Comparison of ENCODE assay signal across 22 mouse cellular contexts in genomic region chr10:4623319-4623718, GRCm38 (mm10). TPM values are rescaled to one million over a fixed set of nuclear protein-coding genes. Genes with fewer than 3 reads are reported as not detected.
A peak's percentile ranks its signal among the peaks of the same experiment; 100 is the strongest.
DNase-seq lines count a peak whose midpoint lies in the region; ATAC-seq and TF ChIP-seq lines count a peak whose summit lies in the region.
"Had no signal": no experiment of that assay in that cellular context is flagged by ENCODE, and none has a peak within 500 bp of the region (broad histone marks: within the 10 kb centered on the region; RNA-seq: fewer than 3 reads in every experiment).

No protein-coding gene starts in this region.

- H3K4me3 ChIP-seq in liver, adult 2 months (ENCODE audit: insufficient read depth, low read depth, low read length): no peak overlapping the region
- H3K4me3 ChIP-seq: embryonic facial prominence, embryonic 10.5 days; embryonic facial prominence, embryonic 12.5 days had no signal

- 0 out of 2 replicates have a peak overlapping the region, but pooled peaks have one; percentile 16 for H3K27ac ChIP-seq in liver, adult 2 months (replicated peaks; ENCODE audit: insufficient read depth, low read depth, low read length)
- H3K27ac ChIP-seq: embryonic facial prominence, embryonic 10.5 days; embryonic facial prominence, embryonic 12.5 days had no signal

- no peak for TF ChIP-seq CTCF in liver, adult 2 months (IDR thresholded peaks at IDR 0.05; ENCODE audit: low read depth, low read length)

- TF ChIP-seq POLR2A in liver, adult 2 months (IDR thresholded peaks at IDR 0.05; ENCODE audit: extremely low read depth, insufficient read depth, low read length): no peak

- no peaks in the 10 kb centered on the region for H3K27me3 ChIP-seq in liver, adult 2 months (ENCODE audit: control insufficient read depth, insufficient read depth, low read length)
- H3K27me3 ChIP-seq: embryonic facial prominence, embryonic 12.5 days; Patski had no signal

- no peaks in the 10 kb centered on the region for H3K36me3 ChIP-seq in liver, adult 2 months (ENCODE audit: control insufficient read depth, insufficient read depth, low read length)
- H3K36me3 ChIP-seq: embryonic facial prominence, embryonic 10.5 days; embryonic facial prominence, embryonic 12.5 days had no signal

- ATAC-seq in common myeloid progenitor, adult 5-6 weeks (replicated peaks; ENCODE audit: low read depth, poor library complexity, severe bottlenecking): peak; percentile 56
- peak; percentile 28; the same call in 1 of the 2 replicates for ATAC-seq in megakaryocyte progenitor cell, adult 5-6 weeks (replicated peaks; ENCODE audit: poor library complexity)
- ATAC-seq: activated CD4-positive, CD25-positive, alpha-beta regulatory T cell, adult 4 months; forebrain, embryonic 14.5 days; forebrain, embryonic 16.5 days; Patski had no signal

- peak; percentile 35 for DNase-seq in liver, adult 2 months (ENCODE audit: extremely low read depth, low read depth, low spot score)
- DNase-seq in liver (no peak), 416B (ENCODE audit: low read depth) (peak; percentile 42)
- no peak for DNase-seq in gastrocnemius, postnatal 25 days
- DNase-seq in embryo, embryonic 11 days: no peak
- no peak for DNase-seq in left cerebral cortex, postnatal 10 days (ENCODE audit: extremely low spot score in 1 of 2, low spot score in 2 of 2)
- DNase-seq: adrenal gland, adult 8-10 months; adrenal gland, postnatal 14 days; adrenal gland, postnatal 36 days; cerebellum, adult 11-12 months; cerebellum, adult 2 months; cerebellum, adult 9-10 months; cerebellum, postnatal 10 days; cerebellum, postnatal 25 days had no signal

- peaks cover 28% of the 10 kb centered on the region for H3K4me1 ChIP-seq in liver, adult 2 months (ENCODE audit: control insufficient read depth, insufficient read depth, low read length)
- H3K4me1 ChIP-seq: embryonic facial prominence, embryonic 10.5 days; embryonic facial prominence, embryonic 12.5 days had no signal

- intact Hi-C loops in left cerebral cortex, postnatal 10 days (cut with DNase I): no loop called here

- H3K9ac ChIP-seq in liver, adult 2 months (ENCODE audit: low read depth, low read length): no peak overlapping the region
- H3K9ac ChIP-seq: embryonic facial prominence, embryonic 12.5 days had no signal

- H3K79me2 ChIP-seq in liver, adult 2 months (ENCODE audit: control insufficient read depth, insufficient read depth, low read length): peaks cover 9% of the 10 kb centered on the region; the same call in 1 of the 2 replicates

RNA-seq across cellular contexts. Expression of gene Esr1, which starts 11.9 kb away (rescaled TPM):
- total RNA-seq in liver, adult 2 months (2014; rRNA removed): 30.3 and 36.3 TPM in 2 replicates
- polyA plus RNA-seq in liver, adult 2 months (2012; rRNA removed): 12.2 and 18.8 TPM in 2 replicates
- total RNA-seq in common myeloid progenitor, adult 5-6 weeks (2017): 6.0 and 11.3 TPM in 2 replicates
- 14.4 and 16.2 TPM in 2 replicates for total RNA-seq in megakaryocyte progenitor cell, adult 5-6 weeks (2015)
- total RNA-seq in megakaryocyte progenitor cell, adult 5-6 weeks (2017): 9.5 and 10.9 TPM in 2 replicates
- total RNA-seq in gastrocnemius, postnatal 25 days (2021): 10 to 100 TPM; 30.8 to 37.8 TPM
- total RNA-seq in left cerebral cortex, postnatal 10 days (2021): 1 to 10 TPM; 2.3 to 3.4 TPM

Comparison
In these comparisons a context has a peak if more than half of its experiments do, and no peak if none do; other contexts are left out.
1. DNase-seq: peak in liver, adult 2 months (single experiment) and 416B (single experiment); none in liver (single experiment), gastrocnemius, postnatal 25 days (single experiment), embryo, embryonic 11 days (single experiment) and left cerebral cortex, postnatal 10 days (0 of 2).